Mouse (Mus musculus) olfactory bulb, adult 2 months (tissue): ENCODE measurements around the gene Gm43738. TPM values are rescaled to one million over a fixed set of nuclear protein-coding genes. Genes with fewer than 3 reads are reported as not detected.

Source experiments
- H3K27ac ChIP-seq: fragments of 200-500 bp; 2 replicates; pipeline ENCODE4 v1.5.1; 2012; ENCODE audit warnings: low read depth, low read length; ENCODE audit not compliant: insufficient read depth
- H3K4me1 ChIP-seq: fragments of 200-500 bp; 2 replicates; pipeline ENCODE4 v1.6.1; 2012; ENCODE audit warnings: low read length; ENCODE audit not compliant: control insufficient read depth, insufficient read depth
- H3K4me3 ChIP-seq: fragments of 200-500 bp; 2 replicates; pipeline ENCODE4 v1.5.1; 2012; ENCODE audit warnings: mild to moderate bottlenecking, low read depth, low read length, moderate library complexity; ENCODE audit not compliant: insufficient read depth
- CTCF ChIP-seq: fragments of 200-500 bp; IDR thresholded peaks from 2 replicates; pipeline ENCODE4 v1.5.1; 2012; ENCODE audit warnings: low read depth, mild to moderate bottlenecking, low read length, moderate library complexity; ENCODE audit not compliant: insufficient read depth
- POLR2A ChIP-seq: fragments of 200-500 bp; IDR thresholded peaks from 2 replicates; pipeline ENCODE4 v1.6.1; 2012; ENCODE audit warnings: mild to moderate bottlenecking, low read depth, low read length, moderate library complexity; ENCODE audit not compliant: insufficient read depth
- WGBS: fragments of 180-500 bp; shearing (Covaris S2); methylation state at CpG from one replicate; pipeline ENCODE4 v1.1.7; 2018; 5-methylcytosine and 5-hydroxymethylcytosine counted together
- polyA plus RNA-seq: library from polyadenylated mRNA; stranded (reverse); fragments of >200 nt; gene quantifications from 2 replicates; pipeline ENCODE4 v1.2.4, GENCODE M21; 2012; ENCODE audit warnings: low replicate concordance; ENCODE audit not compliant: missing spikeins, insufficient read depth, insufficient read length

Gene Gm43738
- polyA plus RNA-seq, 1 experiment = not detected

DNA sequence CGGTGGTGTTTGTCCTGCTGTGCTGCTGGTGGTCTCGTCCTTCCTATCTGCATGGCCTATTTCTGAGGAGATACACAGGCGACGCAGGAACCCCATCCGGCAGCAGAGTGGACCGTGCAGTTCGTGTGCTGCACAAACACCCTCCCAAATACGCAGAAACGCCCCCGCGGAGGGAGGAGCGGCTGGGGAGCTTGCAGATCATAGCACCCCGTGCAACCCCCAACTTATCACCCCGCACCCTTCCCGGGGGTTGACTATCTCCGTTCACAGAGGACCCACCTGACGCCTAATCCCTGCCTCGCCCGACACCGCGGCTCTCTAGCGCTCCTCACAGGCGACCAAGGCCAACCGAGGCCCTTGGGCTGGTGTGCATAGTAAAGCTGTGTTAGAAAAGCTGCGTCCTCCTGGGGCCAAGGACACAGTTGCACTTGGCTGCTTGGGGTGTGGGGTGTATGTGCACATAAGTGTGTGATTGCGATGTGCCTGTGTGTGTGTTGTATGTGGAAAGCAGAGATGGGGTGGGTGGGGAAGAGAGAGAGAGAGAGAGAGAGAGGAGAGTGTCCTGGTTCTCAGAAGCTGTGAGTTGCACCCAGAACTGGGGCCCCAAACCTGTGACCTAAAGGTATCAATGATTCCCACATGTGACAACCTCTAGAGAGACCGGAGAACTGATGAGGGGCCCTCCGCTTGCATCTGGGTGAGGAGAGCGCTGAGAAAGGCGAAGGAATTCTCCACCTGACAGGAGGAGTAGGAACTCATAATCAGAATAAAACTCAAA lies 31.6 kb upstream of the Gm43738 start:
- peak overlapping the region; percentile 50 for H3K4me3 ChIP-seq
- peaks cover 14% of the 10 kb centered on the region for H3K4me1 ChIP-seq
- TF ChIP-seq POLR2A (no peak), CTCF (peak; percentile 51; the same call in 1 of the 2 replicates)
- 14% methylated on average over 30 of the region's 30 CpGs for WGBS
- H3K27ac ChIP-seq = peak overlapping the region; percentile 23

DNA sequence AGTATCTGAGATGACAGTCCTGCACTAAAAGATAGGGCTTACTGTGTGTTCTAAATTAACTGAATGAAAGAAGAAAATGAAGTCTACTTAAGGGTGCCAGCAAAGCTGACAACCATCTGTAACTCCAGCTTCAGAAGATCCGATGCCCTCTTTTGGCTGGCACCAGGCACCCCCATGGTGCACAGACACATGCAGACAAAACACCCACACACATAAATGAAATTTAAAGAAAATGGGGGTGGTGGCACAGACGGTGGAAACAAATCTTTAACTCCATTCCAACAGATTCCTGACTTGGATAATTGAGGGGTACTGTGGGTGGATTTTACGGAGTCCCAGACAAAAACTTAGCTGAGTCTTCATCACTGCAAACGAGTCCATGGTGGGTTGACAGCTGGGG lies 30.9 kb upstream of the Gm43738 start:
- Histone ChIP-seq H3K4me1 (peaks cover 14% of the 10 kb centered on the region), H3K27ac (no peak overlapping the region), H3K4me3 (peak overlapping the region; percentile 50; the same call in 1 of the 2 replicates)
- TF ChIP-seq CTCF (no peak), POLR2A (no peak)
- 12% methylated on average over 4 of the region's 4 CpGs for WGBS

DNA sequence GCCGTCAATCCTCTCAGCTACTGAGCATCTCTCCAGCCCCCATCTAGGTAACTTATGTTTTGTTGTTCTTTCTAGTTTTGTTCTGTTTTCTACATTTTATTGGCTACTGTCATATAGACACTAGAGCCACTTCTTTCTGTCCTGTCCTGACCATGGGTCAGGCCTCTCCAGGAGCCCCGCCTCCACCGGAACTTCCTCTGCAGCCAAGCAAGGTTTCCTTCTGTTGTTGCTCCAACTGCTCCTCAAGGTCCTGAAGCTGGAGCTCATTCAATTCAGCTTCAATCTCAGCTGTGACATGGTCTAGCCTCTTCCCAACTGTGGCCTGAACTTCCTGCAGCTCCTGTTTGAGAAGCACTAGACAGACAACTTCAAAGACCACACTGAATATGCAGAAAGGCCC lies 29.0 kb upstream of the Gm43738 start:
- 92% methylated on average over 3 of the region's 3 CpGs for WGBS

DNA sequence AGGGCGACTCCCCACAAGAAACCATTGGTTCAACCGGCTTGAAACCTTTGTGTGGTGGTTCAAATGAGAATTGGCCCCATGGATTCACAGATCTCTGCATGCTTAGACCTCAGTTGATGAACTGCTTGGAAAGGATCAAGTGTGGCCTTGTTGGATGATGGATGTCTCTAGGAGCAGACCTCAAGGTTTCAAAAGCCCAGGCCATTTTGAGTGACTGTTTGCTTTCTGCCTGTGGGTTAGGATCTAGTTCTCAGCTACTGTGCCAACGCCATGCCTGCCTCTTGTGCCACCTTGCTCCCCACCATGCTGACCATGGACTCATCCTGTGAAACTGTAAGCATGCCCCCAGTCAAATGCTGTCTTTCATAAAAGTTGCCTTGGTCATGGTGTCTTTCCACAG lies 25.1 kb upstream of the Gm43738 start:
- Histone ChIP-seq H3K4me1 (no peaks in the 10 kb centered on the region), H3K4me3 (no peak overlapping the region), H3K27ac (no peak overlapping the region)
- no peak for TF ChIP-seq POLR2A
- no peak for TF ChIP-seq CTCF
- WGBS = 97% methylated on average over 3 of the region's 3 CpGs

More for the DNA sequence above, 29.0 kb upstream of the Gm43738 start:
- Histone ChIP-seq H3K4me1 (peaks cover 14% of the 10 kb centered on the region), H3K27ac (no peak overlapping the region), H3K4me3 (no peak overlapping the region)
- TF ChIP-seq POLR2A (no peak), CTCF (no peak)

DNA sequence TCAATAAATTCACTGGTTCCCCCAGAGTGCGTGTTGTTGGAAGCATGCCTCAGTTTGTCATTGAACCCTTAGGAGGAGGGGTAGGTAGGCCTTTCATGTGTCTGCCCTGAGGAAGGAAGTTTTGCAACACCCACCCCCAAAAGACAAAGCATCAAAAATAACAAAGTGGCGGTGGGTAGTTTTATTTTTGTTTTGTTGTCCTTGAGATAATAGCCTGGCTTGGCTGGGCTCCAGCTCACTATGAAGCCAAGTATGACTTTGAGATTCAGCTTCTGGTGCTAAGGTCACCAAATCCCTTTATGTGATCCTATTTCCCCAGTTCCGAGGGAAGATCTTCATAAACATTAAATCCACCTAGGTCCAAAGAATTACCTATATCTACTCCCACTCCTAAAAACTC lies 23.3 kb upstream of the Gm43738 start:
- no peak overlapping the region for H3K4me3 ChIP-seq
- H3K4me1 ChIP-seq = no peaks in the 10 kb centered on the region
- WGBS = 64% methylated on average over 3 of the region's 3 CpGs
- TF ChIP-seq POLR2A (no peak), CTCF (no peak)
- no peak overlapping the region for H3K27ac ChIP-seq

DNA sequence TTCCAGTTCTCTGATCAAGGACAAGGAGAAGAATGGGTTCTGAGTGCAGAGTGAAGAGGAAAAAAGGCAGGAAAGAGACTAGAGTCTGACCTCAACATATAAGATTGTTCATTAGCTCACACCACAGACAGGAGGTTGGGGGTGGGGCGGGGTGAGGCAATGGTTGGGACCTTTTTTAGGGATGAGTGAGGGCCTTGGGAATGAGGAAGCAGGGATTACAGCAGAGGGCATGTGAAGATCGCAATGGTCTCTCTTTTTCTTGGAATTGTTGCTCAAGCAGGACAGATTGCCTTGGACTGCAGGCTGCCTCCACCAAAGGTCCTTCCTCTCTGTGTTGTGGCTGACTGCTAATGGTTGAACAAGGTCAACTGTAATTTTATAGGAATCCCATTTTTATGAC lies 22.4 kb upstream of the Gm43738 start:
- 81% methylated on average over 2 of the region's 2 CpGs for WGBS
- Histone ChIP-seq H3K4me3 (no peak overlapping the region), H3K27ac (no peak overlapping the region), H3K4me1 (no peaks in the 10 kb centered on the region)
- no peak for TF ChIP-seq CTCF
- no peak for TF ChIP-seq POLR2A

DNA sequence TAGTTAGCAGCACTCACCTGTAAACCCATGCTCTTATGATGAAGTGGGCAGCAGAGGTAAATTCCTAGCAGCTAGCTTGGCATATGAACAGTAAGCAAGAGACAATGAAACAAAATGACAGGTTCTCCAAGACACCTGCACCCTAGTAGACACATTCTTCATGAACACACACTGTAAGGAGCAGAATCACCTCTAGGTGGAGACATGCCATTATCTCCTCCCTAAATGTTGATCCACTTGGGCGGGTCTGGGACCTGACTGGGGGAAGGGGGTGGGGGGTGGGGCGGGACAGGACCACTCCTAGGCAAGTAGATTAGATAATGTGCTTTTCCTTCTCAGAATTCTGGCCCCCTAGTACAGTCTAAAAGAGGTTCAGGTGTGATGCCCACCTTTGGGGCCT lies 14.6 kb upstream of the Gm43738 start:
- no peak for TF ChIP-seq POLR2A
- Histone ChIP-seq H3K27ac (no peak overlapping the region), H3K4me1 (no peaks in the 10 kb centered on the region), H3K4me3 (no peak overlapping the region)
- 13% methylated on average over 2 of the region's 2 CpGs for WGBS

DNA sequence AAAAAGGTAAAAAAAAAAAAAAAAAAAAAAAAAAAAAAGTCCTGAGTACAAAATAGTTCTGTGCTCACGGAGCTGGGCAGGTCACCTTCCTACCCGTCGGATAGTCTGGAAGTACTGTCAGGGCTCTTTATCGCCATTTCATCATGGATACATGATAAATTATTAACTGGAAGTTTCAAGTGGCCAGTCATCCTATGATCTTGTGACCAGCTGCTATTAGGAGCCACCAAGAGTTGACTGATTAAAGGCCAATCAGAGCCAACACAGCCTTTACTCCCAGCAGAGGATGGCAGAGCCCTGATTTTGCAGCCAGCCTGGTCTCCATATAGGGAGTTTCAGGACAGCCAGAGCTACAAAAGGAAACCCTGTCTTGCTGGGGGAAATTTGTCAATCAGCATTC lies 12.2 kb upstream of the Gm43738 start:
- Histone ChIP-seq H3K4me3 (no peak overlapping the region), H3K4me1 (no peaks in the 10 kb centered on the region), H3K27ac (no peak overlapping the region)
- WGBS = 93% methylated on average over 4 of the region's 4 CpGs
- TF ChIP-seq CTCF (no peak), POLR2A (no peak)

DNA sequence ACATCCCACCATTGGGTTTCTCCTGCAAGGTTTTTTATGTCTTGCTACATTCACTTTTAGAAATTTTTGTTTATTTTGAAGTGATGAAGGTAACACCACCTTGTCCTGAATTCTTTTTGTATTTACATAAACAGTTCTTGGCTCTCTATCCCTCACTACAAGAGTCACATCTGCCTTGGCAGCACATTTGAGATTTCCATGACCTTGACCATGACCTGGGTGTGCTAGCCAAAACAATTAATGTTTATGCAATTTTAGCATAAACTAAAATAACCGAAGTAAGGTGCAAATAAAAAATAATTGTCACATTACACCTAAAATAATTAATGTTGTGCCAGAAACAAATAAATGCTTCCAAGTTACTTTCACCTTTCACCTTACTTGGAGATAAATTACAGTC lies 7.2 kb upstream of the Gm43738 start:
- Histone ChIP-seq H3K27ac (no peak overlapping the region), H3K4me1 (no peaks in the 10 kb centered on the region), H3K4me3 (no peak overlapping the region)
- TF ChIP-seq CTCF (no peak), POLR2A (no peak)
- 65% methylated on average over 1 of the region's 1 CpGs for WGBS

DNA sequence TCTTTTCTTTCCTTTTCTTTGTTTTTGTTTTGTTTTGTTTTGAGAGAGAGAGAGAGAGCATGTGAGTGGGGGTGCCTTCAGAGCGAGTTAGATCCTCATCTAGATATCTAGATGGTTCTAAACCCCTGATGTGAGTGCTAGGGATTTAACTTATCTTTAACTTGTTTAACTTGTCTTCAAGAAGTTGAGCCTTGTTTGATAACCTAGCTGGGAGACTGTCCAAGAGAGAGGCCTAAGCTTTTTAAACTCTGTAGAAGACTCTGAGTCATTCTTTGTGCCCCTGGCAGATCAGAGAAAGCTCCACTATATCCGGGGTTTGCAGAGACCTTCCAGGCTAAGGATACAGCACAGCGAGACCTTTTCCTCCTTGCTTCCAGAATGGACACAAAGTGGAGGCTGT lies 6.6 kb upstream of the Gm43738 start:
- TF ChIP-seq POLR2A (no peak), CTCF (no peak)
- Histone ChIP-seq H3K27ac (no peak overlapping the region), H3K4me3 (no peak overlapping the region), H3K4me1 (no peaks in the 10 kb centered on the region)
- 65% methylated on average over 3 of the region's 3 CpGs for WGBS
